Mouse (Mus musculus): ENCODE measurements around the gene Ppm1g.

DNA sequence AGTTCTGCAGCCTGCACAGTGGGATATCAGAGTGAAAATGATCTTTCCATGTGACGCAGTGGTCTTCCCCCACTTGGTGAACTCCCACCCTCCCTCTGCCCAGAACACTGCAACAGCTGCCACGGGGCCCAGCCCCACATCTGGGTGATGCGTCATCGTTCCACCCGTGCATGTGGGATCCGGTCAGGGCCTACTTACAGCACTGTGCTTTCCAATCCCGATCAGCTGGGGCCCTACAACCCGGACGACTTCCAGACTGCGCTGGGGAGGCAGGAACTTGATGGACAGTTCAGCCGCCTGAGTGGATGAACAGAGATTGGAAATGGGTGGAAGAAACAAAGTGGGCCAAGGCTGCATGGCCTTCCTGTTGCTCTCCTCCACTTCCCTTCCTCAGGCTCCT is 37.1 kb upstream of the Ppm1g start:
- TF ChIP-seq CTCF (conservative IDR thresholded peaks at IDR 0.05; ENCODE audit: insufficient read depth, insufficient read length, low read depth, low read length), result no peak
- TF ChIP-seq POLR2A (IDR thresholded peaks at IDR 0.05; ENCODE audit: low read depth, low read length), result no peak

All from kidney, adult 2 months (tissue).